Mouse (Mus musculus) liver, embryonic 14 days (tissue): ENCODE measurements around the gene Olfr462. TPM values are rescaled to one million over a fixed set of nuclear protein-coding genes. Genes with fewer than 3 reads are reported as not detected.

Experiments used
- polyA plus RNA-seq: library from polyadenylated mRNA; depleted of rRNA; stranded (reverse); fragments of >200 nt; gene quantifications from 2 replicates; pipeline ENCODE4 v1.2.3, GENCODE M21; 2012; rRNA removed

Olfr462 gene
- not detected in 2 replicates for polyA plus RNA-seq

DNA sequence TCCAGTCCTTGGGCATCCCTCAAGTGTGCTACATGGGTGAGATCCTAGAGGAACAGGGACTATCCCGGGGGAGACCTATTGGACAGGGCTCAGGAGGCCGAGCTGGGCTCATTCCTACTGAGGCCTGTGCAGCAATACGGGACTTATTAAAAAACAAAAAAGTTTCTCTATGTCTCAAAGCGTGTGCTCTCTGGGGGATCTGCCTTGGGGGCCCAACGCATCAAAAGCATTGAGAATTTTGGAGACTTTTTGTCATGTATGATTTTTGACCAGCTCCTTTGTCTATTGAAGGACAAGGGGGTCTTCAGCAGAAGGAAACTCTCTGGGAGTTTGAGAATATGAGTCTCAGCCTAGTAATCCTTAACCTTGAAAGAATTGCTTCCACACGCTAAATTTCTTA lies at the start of gene Olfr462:
Olfr462 (minus strand) TSS at position 101 of the 400 bp plus-strand sequence.

DNA sequence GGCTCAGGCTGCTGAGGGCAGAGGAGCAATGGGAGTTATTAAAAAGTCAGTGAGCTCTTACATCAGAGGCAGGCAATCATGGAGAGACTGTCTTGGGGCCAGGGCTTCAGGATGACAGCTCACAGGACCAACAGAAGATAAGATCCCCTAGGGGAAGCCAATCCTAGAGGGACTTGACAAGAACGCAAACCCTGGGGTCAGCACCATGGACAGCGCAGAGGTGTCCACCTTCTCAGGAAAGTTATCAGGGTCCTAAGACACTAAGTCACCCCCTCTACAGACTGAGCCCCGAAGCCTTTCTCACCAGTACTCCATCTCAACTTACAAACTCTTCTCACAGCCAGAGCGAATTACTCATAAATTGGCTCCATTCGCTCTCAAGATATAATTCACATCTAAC lies 28.9 kb upstream of the Olfr462 start, which contains the start of gene Olfr464:
Olfr464 (minus strand) TSS at position 2 of the 400 bp plus-strand sequence.

DNA sequence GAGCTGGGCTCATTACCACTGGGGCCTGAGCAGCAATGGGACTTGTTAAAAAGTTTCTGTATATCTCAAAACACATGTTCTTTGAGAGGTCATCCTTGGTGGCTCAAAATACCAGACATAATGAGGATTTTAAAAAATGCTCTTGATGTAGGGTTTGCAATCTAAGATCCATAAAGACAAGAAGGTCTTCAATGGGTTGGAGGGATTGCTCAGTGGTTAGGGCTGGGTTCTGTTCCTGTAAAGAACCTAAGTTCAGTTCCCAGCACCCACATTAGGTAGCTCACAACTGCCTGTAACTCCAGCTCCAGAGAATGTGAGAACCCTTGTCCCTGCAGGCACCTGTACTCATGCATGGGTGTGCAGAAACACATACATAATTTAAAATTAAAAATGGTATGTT lies 5.2 kb upstream of the Olfr462 start, which contains the start of gene Olfr463:
Olfr463 (minus strand) TSS at position 101 of the 400 bp plus-strand sequence.

GRCm38 (mm10) chr11:87875436-87875835 lies 16.6 kb downstream of the Olfr462 start, which contains the start of gene Epx:
Gene Epx, minus strand, starts transcription at chr11:87875536.

DNA sequence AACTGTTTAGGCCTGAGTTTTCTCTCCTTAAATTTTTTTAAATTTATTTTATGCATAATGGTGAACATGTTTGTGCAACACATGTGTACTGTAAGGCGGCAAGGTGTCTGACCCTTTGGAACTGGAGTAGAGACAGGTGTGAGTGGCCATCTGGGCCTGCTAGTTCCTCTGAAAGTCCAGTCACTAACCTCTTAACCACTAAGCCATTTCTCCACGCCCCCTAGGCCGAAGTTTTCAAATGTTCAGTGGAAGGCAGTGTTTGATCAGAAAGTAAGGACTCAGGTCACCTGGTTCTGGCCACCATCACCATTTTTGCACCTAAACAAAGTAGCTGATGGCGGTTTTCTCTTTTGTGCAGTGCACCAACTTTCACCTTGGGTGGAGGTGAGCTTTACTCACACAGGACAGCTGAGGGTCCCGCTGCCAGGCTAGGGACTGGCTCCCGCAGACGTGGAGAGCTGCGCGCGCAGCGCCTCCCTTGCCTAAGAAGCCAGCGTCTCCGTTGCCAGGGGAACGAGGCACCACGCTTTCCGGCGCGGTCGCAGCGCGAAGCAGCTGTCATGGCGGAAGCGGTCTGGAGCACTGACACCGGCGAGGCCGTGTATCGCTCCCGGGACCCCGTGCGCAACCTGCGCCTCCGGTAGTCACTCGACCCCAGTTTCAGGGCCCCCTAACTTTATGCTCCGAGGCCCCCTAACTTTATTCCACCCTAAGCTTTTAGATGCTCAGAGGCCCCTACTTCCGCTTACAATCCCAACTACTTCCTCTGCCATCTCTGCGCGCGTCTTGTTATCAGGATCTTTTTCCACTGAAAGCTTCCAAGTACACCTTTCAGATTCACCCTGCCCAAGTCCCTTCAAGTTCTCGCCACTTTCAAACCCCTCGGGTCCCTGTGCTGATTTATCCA lies 39.1 kb downstream of the Olfr462 start, which contains the start of gene Mks1:
Mks1 (plus strand) TSS at position 526 of the 907 bp plus-strand sequence.

Other genes with a start within 250 kb of the Olfr462 start
- 3.4 and 4.6 TPM in 2 replicates for gene Rnf43, start 229.5 kb downstream of the Olfr462 start, polyA plus RNA-seq
- 113 and 125 TPM in 2 replicates for gene Supt4a, start 154.7 kb downstream of the Olfr462 start, polyA plus RNA-seq
- 5.5 TPM in 2 replicates for gene Tspoap1, start 131.7 kb downstream of the Olfr462 start, polyA plus RNA-seq
- 132 and 166 TPM in 2 replicates for gene Mpo, start 98.7 kb downstream of the Olfr462 start, polyA plus RNA-seq
- not detected in 2 replicates for gene Lpo, start 64.0 kb downstream of the Olfr462 start, polyA plus RNA-seq
- gene Mks1, start 39.1 kb downstream of the Olfr462 start, polyA plus RNA-seq: 2.0 and 2.1 TPM in 2 replicates
- 3.3 and 4.3 TPM in 2 replicates for gene Epx, start 16.7 kb downstream of the Olfr462 start, polyA plus RNA-seq
- not detected in 2 replicates for gene Olfr463, start 5.1 kb upstream of the Olfr462 start, polyA plus RNA-seq
- not detected in 2 replicates for gene Olfr464, start 28.7 kb upstream of the Olfr462 start, polyA plus RNA-seq
- 22.7 and 22.9 TPM in 2 replicates for gene Dynll2, start 95.3 kb upstream of the Olfr462 start, polyA plus RNA-seq
- gene Srsf1, start 155.1 kb upstream of the Olfr462 start, polyA plus RNA-seq: 164 and 194 TPM in 2 replicates
- gene Vezf1, start 176.0 kb upstream of the Olfr462 start, polyA plus RNA-seq: 5.7 and 6.4 TPM in 2 replicates
- gene Cuedc1, start 205.8 kb upstream of the Olfr462 start, polyA plus RNA-seq: 0.77 and 1.3 TPM in 2 replicates